Mouse (Mus musculus) limb, embryonic 13.5 days (tissue): Measurements from ENCODE around the gene Stk36. TPM values are rescaled to one million over a fixed set of nuclear protein-coding genes. Genes with fewer than 3 reads are reported as not detected.

Experiments used
- ATAC-seq: fragments of 200-750 bp; cut with Nextera tagmentation; 2 replicates; pipeline ENCODE4 v1.8.0; 2017; ENCODE audit warnings: low read depth, moderate number of reproducible peaks, moderate TSS enrichment; ENCODE audit not compliant: low FRiP score
- H3K27ac ChIP-seq: fragments of 300-500 bp; sonication (generic); 2 replicates; pipeline ENCODE4 v1.5.1; 2015; ENCODE audit warnings: inconsistent platforms, mild to moderate bottlenecking, moderate library complexity
- H3K27me3 ChIP-seq: fragments of 300-500 bp; sonication (generic); 2 replicates; pipeline ENCODE4 v1.6.1; 2015; ENCODE audit warnings: mild to moderate bottlenecking, inconsistent platforms
- H3K36me3 ChIP-seq: fragments of 300-500 bp; sonication (generic); 2 replicates; pipeline ENCODE4 v1.6.1; 2015; ENCODE audit warnings: inconsistent platforms, mild to moderate bottlenecking, moderate library complexity
- H3K4me1 ChIP-seq: fragments of 300-500 bp; sonication (generic); 2 replicates; pipeline ENCODE4 v1.6.1; 2015; ENCODE audit warnings: inconsistent platforms
- H3K4me2 ChIP-seq: fragments of 300-500 bp; sonication (generic); replicated peaks from 2 replicates; pipeline ENCODE4 v1.6.1; 2015; ENCODE audit warnings: inconsistent platforms, mild to moderate bottlenecking, moderate library complexity
- H3K4me3 ChIP-seq: fragments of 300-500 bp; sonication (generic); 2 replicates; pipeline ENCODE4 v1.5.1; 2015; ENCODE audit warnings: moderate library complexity, mild to moderate bottlenecking, inconsistent platforms
- H3K9ac ChIP-seq: fragments of 300-500 bp; sonication (generic); 2 replicates; pipeline ENCODE4 v1.6.1; 2015; ENCODE audit warnings: mild to moderate bottlenecking, inconsistent platforms
- H3K9me3 ChIP-seq: fragments of 300-500 bp; sonication (generic); 2 replicates; pipeline ENCODE4 v1.6.1; 2016; ENCODE audit warnings: inconsistent platforms
- WGBS: fragments of 180-500 bp; shearing (Covaris S2); methylation state at CpG from one replicate; pipeline ENCODE4 v1.1.7; 2015; 5-methylcytosine and 5-hydroxymethylcytosine counted together
- microRNA-seq: library from miRNA; unstranded; fragments of <30 nt; microRNA quantifications from one replicate; pipeline ENCODE4, GENCODE M21; 2016
- polyA plus RNA-seq: library from polyadenylated mRNA; unstranded; fragments of >200 nt; fragmentation: Nextera tagmentation; extraction: Ambion mirVana; gene quantifications from 2 replicates; pipeline ENCODE4 v1.2.1, GENCODE M21; 2015

The Stk36 gene
- polyA plus RNA-seq, 1 experiment from 2014 or later, result 10.9 TPM

DNA sequence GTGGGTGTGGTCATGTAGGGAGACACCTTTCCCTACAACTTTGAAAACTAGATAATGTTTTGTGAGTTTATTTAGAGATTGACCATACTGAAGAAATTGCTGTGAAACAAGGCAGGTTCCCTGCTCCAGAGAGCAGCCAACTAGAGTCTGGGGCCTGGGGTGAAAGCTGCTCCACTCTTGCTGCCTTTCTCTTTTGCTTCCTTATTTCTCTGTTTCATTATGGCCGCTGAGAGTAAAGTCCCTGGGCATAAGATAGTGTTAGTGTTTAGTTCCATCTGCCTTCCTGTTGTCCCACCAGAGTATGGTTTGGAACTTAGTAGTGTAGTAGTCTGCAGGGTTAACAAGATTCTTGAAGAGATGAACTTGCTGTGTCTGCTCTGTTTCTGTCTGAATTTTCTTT is 76.6 kb downstream of the Stk36 start:
- H3K27me3 ChIP-seq, result no peaks in the 10 kb centered on the region
- peaks cover 72% of the 10 kb centered on the region for H3K36me3 ChIP-seq
- H3K4me1 ChIP-seq, result no peaks in the 10 kb centered on the region
- WGBS, result 73% methylated on average over 1 of the region's 1 CpGs
- no peak overlapping the region for H3K27ac ChIP-seq
- no peak for ATAC-seq
- H3K4me2 ChIP-seq, result no peak overlapping the region
- no peaks in the 10 kb centered on the region for H3K9me3 ChIP-seq
- no peak overlapping the region for H3K4me3 ChIP-seq
- H3K9ac ChIP-seq, result no peak overlapping the region

Small RNA genes within 50 kb of the gene (microRNA-seq; reads per million reads assigned to microRNA genes)
- not detected for gene Gm25035

Other genes starting within 250 kb of the Stk36 start
- 1.2 and 1.5 TPM in 2 replicates for gene Catip, start 239.3 kb upstream of the Stk36 start, polyA plus RNA-seq
- gene Slc11a1, start 226.2 kb upstream of the Stk36 start, polyA plus RNA-seq, result 2.4 and 2.9 TPM in 2 replicates
- gene Ctdsp1, start 209.9 kb upstream of the Stk36 start, polyA plus RNA-seq, result 87.5 and 90.9 TPM in 2 replicates
- 0.17 and 0.20 TPM in 2 replicates for gene Vil1, start 192.1 kb upstream of the Stk36 start, polyA plus RNA-seq
- 69.4 and 70.5 TPM in 2 replicates for gene Cnot9, start 95.4 kb upstream of the Stk36 start, polyA plus RNA-seq
- gene Plcd4, start 58.6 kb upstream of the Stk36 start, polyA plus RNA-seq, result 0.79 and 1.5 TPM in 2 replicates
- gene Usp37, start 57.2 kb upstream of the Stk36 start, polyA plus RNA-seq, result 37.2 and 40.3 TPM in 2 replicates
- 8.1 TPM in 2 replicates for gene Zfp142, start 13.2 kb upstream of the Stk36 start, polyA plus RNA-seq
- gene Bcs1l, start 13.2 kb upstream of the Stk36 start, polyA plus RNA-seq, result 16.5 and 16.6 TPM in 2 replicates
- gene Rnf25, start within 50 bp of the Stk36 start, polyA plus RNA-seq, result 41.6 and 45.9 TPM in 2 replicates
- gene Ttll4, start 60.3 kb downstream of the Stk36 start, polyA plus RNA-seq, result 16.3 and 19.1 TPM in 2 replicates
- 12.7 and 14.1 TPM in 2 replicates for gene Cyp27a1, start 112.1 kb downstream of the Stk36 start, polyA plus RNA-seq
- 1.9 and 2.1 TPM in 2 replicates for gene Prkag3, start 147.8 kb downstream of the Stk36 start, polyA plus RNA-seq
- 39.7 and 51.8 TPM in 2 replicates for gene Wnt6, start 170.4 kb downstream of the Stk36 start, polyA plus RNA-seq
- gene Wnt10a, start 190.1 kb downstream of the Stk36 start, polyA plus RNA-seq, result 3.9 and 4.5 TPM in 2 replicates